Mouse (Mus musculus): ENCODE measurements around the gene Trim50.
A peak's percentile ranks its signal among the peaks of the same experiment; 100 is the strongest.

DNA sequence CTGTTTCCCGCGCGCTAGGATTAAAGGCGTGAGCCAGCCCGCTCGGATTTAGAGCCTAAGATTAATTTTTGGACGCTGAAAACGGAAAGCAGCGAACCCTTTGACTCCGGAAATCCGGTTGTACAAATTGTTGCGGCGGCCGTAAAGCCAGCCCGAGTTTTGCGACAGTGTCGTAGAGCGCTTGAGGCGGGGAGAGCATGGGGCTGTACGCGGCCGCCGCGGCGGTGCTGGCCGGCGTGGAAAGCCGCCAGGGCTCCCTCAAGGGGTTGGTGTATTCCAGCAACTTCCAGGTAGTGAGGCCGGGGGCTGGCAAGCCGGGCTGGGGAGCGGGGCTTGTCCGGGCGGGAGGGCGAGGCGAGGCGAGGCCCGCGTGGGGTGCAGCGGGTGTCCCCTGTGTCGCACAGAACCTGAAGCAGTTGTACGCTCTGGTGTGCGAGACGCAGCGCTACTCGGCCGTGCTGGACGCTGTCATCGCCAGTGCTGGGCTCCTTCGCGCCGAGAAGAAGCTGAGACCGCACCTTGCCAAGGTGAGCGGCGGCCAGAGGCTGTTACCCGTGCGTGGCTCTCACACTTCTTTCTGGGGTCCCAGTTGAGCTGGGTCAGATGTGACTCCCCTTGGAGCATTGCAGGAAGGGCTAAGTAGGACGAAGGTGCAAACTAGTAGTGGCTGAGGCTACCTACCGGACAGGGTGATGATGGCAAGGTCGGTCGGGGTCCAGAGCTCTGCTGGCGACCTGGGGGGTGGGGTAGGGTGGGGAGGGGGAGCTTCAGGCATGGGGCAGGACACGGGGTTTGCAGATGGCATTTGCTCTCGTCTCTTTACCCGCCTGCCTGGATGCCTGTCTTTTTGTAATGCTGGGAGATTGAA, 16.9 kb downstream of the Trim50 start, which contains the start of gene Nsun5:
- TF ChIP-seq CTCF (IDR thresholded peaks at IDR 0.05; ENCODE audit: borderline replicate concordance, insufficient read depth, low read depth, low read length) (no peak), POLR2A (IDR thresholded peaks at IDR 0.05; ENCODE audit: borderline replicate concordance, insufficient read depth, low read length) (peak; percentile 70)

Data from cerebellum, adult 2 months (tissue).